Mouse (Mus musculus) neural tube, embryonic 10.5 days (tissue): Measurements from ENCODE around the gene Unk.

Source experiments
- DNase-seq: peaks from one replicate; pipeline ENCODE4 v3.0.0-alpha.2; 2017; ENCODE audit warnings: low spot score; ENCODE audit errors: extremely low spot score

The Unk gene

GRCm38 (mm10) chr11:116106154-116106962 lies 76.2 kb downstream of the Unk start:
- DNase-seq: peak; percentile 50

DNA sequence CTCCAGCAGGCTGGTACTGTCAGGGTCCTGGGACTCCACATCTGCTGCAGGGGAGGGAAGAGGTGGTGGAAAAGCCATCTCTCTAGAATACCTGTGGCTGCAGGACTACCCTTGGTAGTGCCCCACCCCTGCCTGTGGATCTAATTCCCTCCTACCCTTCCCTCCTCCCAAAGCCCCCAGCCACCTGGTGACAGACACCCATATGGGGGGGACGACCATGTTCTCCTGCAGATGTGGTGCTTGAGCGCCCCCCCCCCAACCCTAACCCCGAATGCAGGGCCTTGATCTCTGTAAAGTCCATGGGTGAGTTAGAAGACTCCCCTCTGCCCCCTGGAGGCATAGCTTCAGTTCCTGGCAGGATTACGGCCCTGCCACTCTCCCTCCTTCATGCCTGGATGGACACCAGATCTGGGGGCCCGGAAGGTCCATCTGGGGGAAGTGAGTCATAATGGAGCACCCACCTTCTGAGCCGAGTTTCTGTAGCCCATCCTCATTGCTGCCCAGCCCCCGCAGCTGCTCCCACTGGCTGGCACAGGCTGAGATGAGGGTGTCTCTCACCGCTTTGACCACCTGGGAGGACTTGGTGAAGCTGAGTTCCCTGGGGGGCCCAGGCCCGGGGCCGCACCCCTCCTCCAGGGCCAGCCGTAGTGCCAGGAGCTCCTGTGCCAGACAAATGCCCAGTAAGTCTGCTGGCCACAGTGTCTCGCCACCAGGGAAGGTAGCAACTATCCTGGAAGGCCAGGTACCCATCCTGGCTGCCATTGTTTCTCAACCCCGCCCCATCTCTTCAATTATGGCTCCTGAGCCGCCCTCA lies 77.0 kb downstream of the Unk start:
- DNase-seq: no peak

DNA sequence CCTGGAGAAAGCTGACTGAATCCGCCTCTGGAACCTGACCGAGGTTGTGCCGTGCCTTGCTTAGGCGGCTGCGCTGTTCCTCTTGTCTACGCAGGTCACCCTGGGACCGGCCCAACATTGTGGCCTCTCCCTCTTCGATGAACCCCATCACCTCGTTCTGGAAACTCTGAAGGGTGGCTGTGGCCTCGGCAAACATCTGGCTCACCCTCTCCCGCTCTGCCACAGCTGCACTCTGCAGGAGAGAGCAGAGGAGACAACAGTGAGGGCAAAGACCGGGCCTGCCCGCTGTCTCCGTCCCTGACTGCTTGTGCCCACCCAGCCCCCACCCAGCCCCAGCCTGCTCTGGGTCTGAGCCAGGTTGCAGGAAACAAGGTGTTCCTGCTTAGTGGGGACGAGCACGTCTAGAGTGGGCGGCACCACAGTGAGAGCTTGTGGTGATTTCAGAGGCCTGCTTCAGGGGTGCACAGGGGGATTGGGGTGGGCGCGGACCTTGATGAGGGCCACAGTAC lies 77.7 kb downstream of the Unk start:
- peak; percentile 42 for DNase-seq

DNA sequence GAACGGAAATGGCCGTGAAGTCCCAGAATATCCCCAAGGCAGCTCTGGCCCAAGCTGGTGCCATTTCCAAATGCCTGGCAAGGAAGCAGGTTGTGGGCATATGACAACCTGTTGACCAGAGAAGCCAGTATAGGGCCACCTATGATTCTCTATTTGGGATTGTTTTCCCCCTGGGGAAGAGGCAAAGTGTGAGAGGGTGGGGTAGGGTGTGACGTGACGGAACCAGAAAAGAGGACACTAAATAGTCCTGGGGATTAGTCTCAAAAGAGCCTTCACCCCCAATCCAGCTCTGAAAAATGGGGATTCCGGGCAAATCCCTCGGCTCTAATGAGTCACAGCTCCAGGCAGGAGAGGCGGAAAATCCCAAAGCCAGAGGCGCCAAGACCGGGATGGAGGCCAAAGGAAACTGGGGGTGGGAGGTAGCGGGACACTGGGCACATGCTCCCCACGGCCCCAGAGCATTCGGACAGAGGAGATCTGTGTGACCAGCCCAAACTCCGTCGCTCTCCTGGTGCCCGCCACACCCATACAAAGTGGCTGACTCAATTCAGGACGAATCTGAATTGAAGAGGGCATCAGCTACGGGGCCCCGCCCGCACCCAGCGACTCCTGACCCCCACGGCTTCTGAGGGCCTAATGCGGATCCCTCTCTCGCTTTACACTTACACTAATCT lies 78.5 kb downstream of the Unk start:
- no peak for DNase-seq

DNA sequence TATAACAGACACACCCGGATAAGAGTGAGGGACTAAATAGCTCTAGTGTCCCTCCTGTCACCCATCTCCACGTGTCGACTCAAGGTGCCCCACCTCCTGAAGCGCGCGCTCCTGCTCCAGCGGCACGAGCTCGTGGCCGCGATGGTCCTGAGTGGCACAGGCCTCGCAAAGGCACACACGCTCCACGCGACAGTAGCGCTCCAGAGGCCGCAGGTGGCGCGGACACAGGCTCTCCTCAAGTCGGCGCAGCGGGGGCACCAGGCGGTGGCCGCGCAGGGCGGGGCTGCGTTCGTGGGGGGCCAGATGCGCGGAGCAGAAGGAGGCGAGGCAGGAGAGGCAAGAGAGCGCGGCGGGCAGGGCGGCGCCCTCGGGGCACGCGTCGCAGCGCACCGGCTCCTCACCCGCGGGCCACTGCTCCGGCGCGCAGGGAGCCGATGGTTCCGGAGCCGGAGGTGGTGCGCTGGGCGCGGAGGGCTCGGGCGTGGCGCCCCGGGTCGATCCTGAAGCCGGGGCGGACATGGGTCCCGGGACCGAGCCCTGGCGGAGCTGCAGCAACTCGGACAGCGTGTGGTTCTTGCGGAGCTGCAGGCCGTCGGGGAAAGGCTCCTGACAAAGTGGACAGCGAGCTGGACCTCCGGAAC lies 79.4 kb downstream of the Unk start:
- peak; percentile 48 for DNase-seq

DNA sequence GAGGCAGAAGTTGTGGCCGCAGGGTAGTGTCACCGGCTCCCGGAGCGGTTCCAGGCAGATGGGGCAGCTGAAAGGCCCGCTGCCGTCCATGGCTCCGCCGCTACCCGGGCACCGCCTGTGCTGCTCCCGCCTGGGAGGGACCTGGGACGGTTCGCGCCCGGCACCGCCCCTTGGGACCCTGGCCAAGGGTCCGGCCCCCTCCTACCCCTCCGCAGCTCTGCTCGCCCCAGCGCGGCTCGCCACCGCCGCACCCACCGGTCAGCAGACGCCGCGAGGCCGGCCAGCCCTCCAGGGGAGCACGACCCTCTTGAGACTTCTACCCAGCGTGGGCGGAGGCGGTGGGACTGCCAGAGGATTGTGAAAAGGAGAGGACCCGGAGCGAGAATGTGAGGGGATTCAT lies 80.0 kb downstream of the Unk start:
- no peak for DNase-seq

DNA sequence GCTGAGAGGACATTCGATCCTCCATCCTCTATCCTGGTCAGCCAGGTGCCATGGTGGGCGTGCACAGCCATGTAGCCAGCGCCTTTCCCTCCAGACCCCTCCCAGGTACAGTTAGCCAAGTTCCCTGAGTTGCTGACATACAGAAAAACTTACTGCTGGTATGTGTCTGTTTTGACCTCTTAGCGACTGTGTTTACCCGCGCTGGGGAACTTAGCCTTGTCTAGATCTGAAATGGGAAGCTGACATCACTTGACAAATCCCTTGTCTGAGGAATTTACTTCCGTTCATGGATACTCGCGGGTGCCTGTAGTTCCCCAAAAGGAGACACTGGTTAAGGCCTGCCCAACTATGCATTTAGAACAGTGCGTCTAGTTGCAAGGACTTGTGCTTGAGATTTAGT lies 80.4 kb downstream of the Unk start:
- DNase-seq: no peak
